Mouse (Mus musculus): ENCODE measurements around the gene Aqp9.

- TF ChIP-seq POLR2A (IDR thresholded peaks at IDR 0.05; ENCODE audit: control insufficient read depth, extremely low read depth, insufficient read depth, low read length, poor library complexity) (no peak), CTCF (IDR thresholded peaks at IDR 0.05; ENCODE audit: borderline replicate concordance, control insufficient read depth, extremely low read depth, insufficient read depth, low read length, poor library complexity) (no peak)
Measured at GRCm38 (mm10) chr9:71155399-71156005, 13.0 kb downstream of the Aqp9 start.

Data from thymus, adult 2 months (tissue).